Mouse (Mus musculus): ENCODE results near the gene Pabpc5. TPM values are rescaled to one million over a fixed set of nuclear protein-coding genes. Genes with fewer than 3 reads are reported as not detected.

Gene Pabpc5
- polyA plus RNA-seq (2012; rRNA removed) (0.36 and 0.40 TPM in 2 replicates), polyA plus RNA-seq (2014; fragmentation: Nextera tagmentation; extraction: Ambion mirVana) (0.50 and 0.83 TPM in 2 replicates)

DNA sequence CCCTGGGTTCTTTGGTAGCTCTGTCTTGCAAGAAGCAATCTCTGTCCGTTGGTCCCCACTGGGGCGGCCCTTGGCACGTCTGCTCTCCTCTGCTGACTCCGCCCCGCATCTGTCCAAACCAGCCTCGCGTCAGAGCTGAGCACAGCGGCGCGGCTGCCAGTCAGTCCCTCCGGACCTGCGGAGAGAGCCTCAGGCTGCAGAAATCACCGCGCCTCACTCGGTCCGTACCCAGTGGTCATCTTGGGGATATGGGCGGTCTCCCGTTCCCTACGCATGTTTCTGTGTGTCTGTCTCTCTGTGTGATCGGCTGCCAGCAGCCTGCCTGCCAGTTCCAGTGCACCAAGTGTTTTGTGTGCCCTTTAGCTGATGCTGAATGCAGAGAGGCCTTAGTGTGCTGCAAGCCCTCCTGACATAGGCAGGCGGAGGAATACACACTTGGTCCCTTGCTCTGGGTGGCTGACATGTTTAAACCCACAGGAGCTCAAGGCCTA, at the start of gene Pabpc5:
Gene Pabpc5 (plus strand): TSS at position 116 of the 491 bp plus-strand sequence.
- H3K4me2 ChIP-seq (replicated peaks; ENCODE audit: low read depth, low read length, severe bottlenecking): peak within 1 kb of the TSS; percentile 42
- H3K4me3 ChIP-seq (replicated peaks; ENCODE audit: low read length): peak within 1 kb of the TSS; percentile 43
- peak within 1 kb of the TSS; percentile 79 for H3K27ac ChIP-seq (replicated peaks; ENCODE audit: low read depth, low read length)
- DNase-seq (ENCODE audit: low spot score) (peak; percentile 50), ATAC-seq (ENCODE audit: low FRiP score, low read depth) (peak; percentile 91)
- no peaks in the 10 kb centered on the region for H3K4me1 ChIP-seq (ENCODE audit: control insufficient read depth, insufficient read depth, low read length)
- H3K36me3 ChIP-seq (ENCODE audit: control insufficient read depth, insufficient read depth, low read length): no peaks in the 10 kb centered on the region
- H3K27me3 ChIP-seq (ENCODE audit: control insufficient read depth, insufficient read depth, low read length): no peaks in the 10 kb centered on the region
- TF ChIP-seq POLR2A (IDR thresholded peaks at IDR 0.05; ENCODE audit: borderline replicate concordance, extremely low read depth, insufficient read depth, insufficient read length): no peak
- H3K9ac ChIP-seq (ENCODE audit: low read depth, low read length, severe bottlenecking): peak within 1 kb of the TSS; percentile 59
- H3K9me3 ChIP-seq (ENCODE audit: control insufficient read depth, low read length): no peaks in the 10 kb centered on the region
- WGBS: 12% methylated on average over 20 of the region's 21 CpGs

- ATAC-seq (ENCODE audit: low FRiP score, low read depth) (no peak), DNase-seq (ENCODE audit: low spot score) (no peak)
- H3K27ac ChIP-seq (replicated peaks; ENCODE audit: low read depth, low read length): no peak overlapping the region
- no peak for TF ChIP-seq POLR2A (IDR thresholded peaks at IDR 0.05; ENCODE audit: borderline replicate concordance, extremely low read depth, insufficient read depth, insufficient read length)
- no peaks in the 10 kb centered on the region for H3K36me3 ChIP-seq (ENCODE audit: control insufficient read depth, insufficient read depth, low read length)
- no peak overlapping the region for H3K9ac ChIP-seq (ENCODE audit: low read depth, low read length, severe bottlenecking)
- no peak overlapping the region for H3K4me3 ChIP-seq (replicated peaks; ENCODE audit: low read length)
- no peaks in the 10 kb centered on the region for H3K9me3 ChIP-seq (ENCODE audit: control insufficient read depth, low read length)
- 88% methylated on average over 3 of the region's 3 CpGs for whole genome bisulfite sequencing
- H3K4me2 ChIP-seq (replicated peaks; ENCODE audit: low read depth, low read length, severe bottlenecking): no peak overlapping the region
- H3K27me3 ChIP-seq (ENCODE audit: control insufficient read depth, insufficient read depth, low read length): no peaks in the 10 kb centered on the region
- no peaks in the 10 kb centered on the region for H3K4me1 ChIP-seq (ENCODE audit: control insufficient read depth, insufficient read depth, low read length)
Measured at GRCm38 (mm10) chrX:119886957-119887593, 39.9 kb upstream of the Pabpc5 start.

- Histone ChIP-seq H3K9ac (ENCODE audit: low read depth, low read length, severe bottlenecking) (no peak overlapping the region), H3K4me1 (ENCODE audit: control insufficient read depth, insufficient read depth, low read length) (no peaks in the 10 kb centered on the region), H3K9me3 (ENCODE audit: control insufficient read depth, low read length) (no peaks in the 10 kb centered on the region), H3K27me3 (ENCODE audit: control insufficient read depth, insufficient read depth, low read length) (no peaks in the 10 kb centered on the region), H3K4me2 (replicated peaks; ENCODE audit: low read depth, low read length, severe bottlenecking) (no peak overlapping the region), H3K4me3 (replicated peaks; ENCODE audit: low read length) (no peak overlapping the region), H3K27ac (replicated peaks; ENCODE audit: low read depth, low read length) (no peak overlapping the region), H3K36me3 (ENCODE audit: control insufficient read depth, insufficient read depth, low read length) (no peaks in the 10 kb centered on the region)
- TF ChIP-seq POLR2A (IDR thresholded peaks at IDR 0.05; ENCODE audit: borderline replicate concordance, extremely low read depth, insufficient read depth, insufficient read length): no peak
- WGBS: 61% methylated on average over 6 of the region's 6 CpGs
- no peak for DNase-seq (ENCODE audit: low spot score)
- no peak for ATAC-seq (ENCODE audit: low FRiP score, low read depth)
Measured at GRCm38 (mm10) chrX:119888326-119888920, 38.6 kb upstream of the Pabpc5 start.

DNA sequence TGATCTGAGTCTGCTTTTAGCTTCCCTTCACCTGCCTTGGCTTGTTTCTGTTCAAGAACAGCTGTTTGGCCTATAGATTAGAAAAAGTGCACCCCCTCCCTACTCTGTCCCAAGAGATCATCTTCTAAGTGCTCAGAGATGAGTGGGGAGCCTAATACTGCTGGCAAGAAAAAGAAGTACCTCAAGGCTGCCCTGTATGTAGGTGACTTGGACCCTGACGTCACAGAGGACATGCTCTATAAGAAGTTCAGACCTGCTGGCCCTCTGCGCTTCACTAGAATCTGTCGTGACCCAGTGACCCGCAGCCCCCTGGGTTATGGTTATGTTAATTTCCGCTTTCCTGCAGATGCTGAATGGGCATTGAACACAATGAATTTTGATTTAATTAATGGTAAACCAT, 856 bp downstream of the Pabpc5 start:
- Histone ChIP-seq H3K36me3 (ENCODE audit: control insufficient read depth, insufficient read depth, low read length) (no peaks in the 10 kb centered on the region), H3K27me3 (ENCODE audit: control insufficient read depth, insufficient read depth, low read length) (no peaks in the 10 kb centered on the region), H3K9ac (ENCODE audit: low read depth, low read length, severe bottlenecking) (no peak overlapping the region), H3K4me3 (replicated peaks; ENCODE audit: low read length) (peak overlapping the region; percentile 43; the same call in 1 of the 2 replicates), H3K27ac (replicated peaks; ENCODE audit: low read depth, low read length) (no peak overlapping the region), H3K4me2 (replicated peaks; ENCODE audit: low read depth, low read length, severe bottlenecking) (peak overlapping the region; percentile 42), H3K9me3 (ENCODE audit: control insufficient read depth, low read length) (no peaks in the 10 kb centered on the region), H3K4me1 (ENCODE audit: control insufficient read depth, insufficient read depth, low read length) (no peaks in the 10 kb centered on the region)
- 84% methylated on average over 5 of the region's 5 CpGs for WGBS
- ATAC-seq (ENCODE audit: low FRiP score, low read depth) (no peak), DNase-seq (ENCODE audit: low spot score) (no peak)
- TF ChIP-seq POLR2A (IDR thresholded peaks at IDR 0.05; ENCODE audit: borderline replicate concordance, extremely low read depth, insufficient read depth, insufficient read length): no peak

Measured in limb, embryonic 14.5 days (tissue).